Mouse (Mus musculus) kidney, adult 8-10 months (tissue): ENCODE data around the gene Syp.

Source experiments
- DNase-seq, 2 experiments: peaks; one replicate each; pipeline ENCODE4 v3.0.0; 2022

The Syp gene

GRCm38 (mm10) chrX:7638401-7639091 lies at the start of gene Syp:
Gene Syp, plus strand, starts transcription at chrX:7638471.
- peak; percentile 63 to 78 for DNase-seq

GRCm38 (mm10) chrX:7595371-7595770 lies 42.9 kb upstream of the Syp start:
- no peak for DNase-seq

DNA sequence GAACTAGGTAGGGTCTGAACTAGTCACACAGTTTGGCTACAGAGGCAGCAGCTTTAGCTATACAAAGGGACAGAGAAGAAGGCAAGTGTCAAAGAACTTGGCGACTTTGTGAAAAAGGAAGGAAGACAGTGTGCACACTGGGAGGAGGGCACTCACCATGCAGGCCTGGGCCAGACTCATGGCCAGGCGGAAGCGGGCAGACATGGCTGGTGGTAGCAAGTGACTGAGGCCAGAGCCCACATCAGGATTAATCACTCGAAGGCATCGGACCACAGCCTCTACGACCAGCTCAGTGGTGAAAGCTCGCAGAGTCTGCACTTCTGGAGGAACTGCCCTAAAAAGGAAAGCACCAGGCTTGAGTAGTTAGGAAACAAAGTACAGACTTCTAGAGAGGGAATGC lies 34.3 kb upstream of the Syp start:
- DNase-seq, result no peak

DNA sequence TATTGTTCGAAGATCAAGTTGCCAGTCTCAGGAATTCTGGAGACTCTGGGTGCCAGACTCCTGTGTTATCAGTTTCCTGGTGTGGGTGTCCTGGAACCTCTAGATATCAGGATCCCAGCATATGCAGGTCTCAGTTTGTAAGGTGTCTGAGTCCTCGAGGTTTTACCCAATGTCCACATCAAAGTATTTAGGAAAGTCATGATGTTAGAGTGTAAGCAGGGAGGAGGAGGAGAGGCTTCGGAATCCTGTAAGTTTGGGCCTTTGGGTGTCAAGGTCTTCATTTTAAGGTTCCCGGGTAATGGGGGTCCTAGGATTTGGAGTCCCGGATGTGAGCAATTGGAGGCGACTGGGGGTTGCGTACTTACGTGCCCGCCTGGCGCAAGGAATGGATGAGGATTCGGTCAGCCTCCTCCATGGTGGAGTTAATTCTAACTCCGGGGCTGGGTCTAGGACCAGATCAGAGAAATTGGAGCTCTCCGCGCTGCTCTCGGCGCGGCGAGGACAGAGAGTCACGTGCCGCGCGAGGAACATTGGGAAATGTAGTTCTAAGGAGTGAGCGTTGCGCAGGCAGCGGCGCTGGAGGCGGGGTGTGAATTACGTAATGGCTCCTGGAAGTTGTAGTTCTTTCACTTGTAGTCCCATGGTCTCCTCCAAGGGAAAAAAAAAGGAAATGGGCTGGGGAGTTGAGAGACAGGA lies 33.2 kb upstream of the Syp start, which contains the start of gene Ccdc22:
Gene Ccdc22 (minus strand): TSS at position 639 of the 696 bp plus-strand sequence.
- peak; percentile 87 to 88 for DNase-seq

- no peak for DNase-seq
Observed at GRCm38 (mm10) chrX:7605575-7605941, 32.7 kb upstream of the Syp start.

DNA sequence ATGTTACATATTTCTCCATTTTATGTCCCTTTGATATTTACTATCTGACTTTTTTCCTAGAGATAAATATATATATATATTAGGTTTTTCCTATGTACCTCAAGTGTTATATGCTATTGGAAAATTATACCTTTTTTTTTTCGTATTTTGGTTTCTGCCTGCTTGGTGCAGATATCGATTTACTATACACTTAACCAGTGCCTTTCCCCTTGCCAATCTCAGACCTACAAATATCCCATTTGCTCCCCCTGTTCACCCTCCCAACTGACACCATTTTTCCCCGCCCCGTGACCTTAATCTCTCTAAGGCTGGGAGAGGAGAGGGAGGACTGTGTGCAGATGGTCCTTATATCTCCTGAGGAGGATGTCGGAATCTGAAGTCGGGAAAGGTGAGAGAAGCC lies 31.5 kb upstream of the Syp start, which contains the start of gene Cacna1f:
Gene Cacna1f (plus strand): TSS at position 301 of the 400 bp plus-strand sequence.
- DNase-seq, result no peak

- DNase-seq, result no peak
Observed at GRCm38 (mm10) chrX:7610035-7610434, 28.2 kb upstream of the Syp start.

GRCm38 (mm10) chrX:7610536-7611258 lies 27.6 kb upstream of the Syp start:
- DNase-seq, result no peak

- DNase-seq, result no peak
Observed at GRCm38 (mm10) chrX:7617889-7618551, 20.3 kb upstream of the Syp start.

- no peak for DNase-seq
Observed at GRCm38 (mm10) chrX:7632560-7632959, 5.7 kb upstream of the Syp start.

DNA sequence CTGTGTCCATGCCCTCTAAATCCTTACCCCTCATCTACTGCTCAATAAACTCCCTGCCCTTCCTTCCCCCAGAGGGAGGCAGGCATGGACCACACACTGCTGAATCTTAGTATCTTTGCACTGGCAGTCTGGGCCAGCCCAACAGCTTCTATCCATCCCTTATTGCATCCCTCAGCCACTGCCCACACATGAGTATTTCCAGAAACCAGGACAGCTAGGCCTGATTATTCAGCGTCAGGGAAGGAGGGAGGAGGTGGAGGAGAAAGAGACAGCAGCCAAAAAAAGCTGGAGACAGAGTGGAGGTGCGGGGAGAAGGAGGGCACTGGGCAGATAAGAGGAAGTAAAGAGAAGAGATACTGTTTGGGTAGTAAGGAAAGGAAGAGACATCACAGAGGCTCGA lies 3.2 kb upstream of the Syp start:
- no peak for DNase-seq

GRCm38 (mm10) chrX:7639536-7640325 lies 1.5 kb downstream of the Syp start:
- no peak for DNase-seq

GRCm38 (mm10) chrX:7640785-7641184 lies 2.5 kb downstream of the Syp start:
- no peak for DNase-seq

GRCm38 (mm10) chrX:7645349-7645748 lies 7.1 kb downstream of the Syp start:
- peak; percentile 76 to 88 for DNase-seq

DNA sequence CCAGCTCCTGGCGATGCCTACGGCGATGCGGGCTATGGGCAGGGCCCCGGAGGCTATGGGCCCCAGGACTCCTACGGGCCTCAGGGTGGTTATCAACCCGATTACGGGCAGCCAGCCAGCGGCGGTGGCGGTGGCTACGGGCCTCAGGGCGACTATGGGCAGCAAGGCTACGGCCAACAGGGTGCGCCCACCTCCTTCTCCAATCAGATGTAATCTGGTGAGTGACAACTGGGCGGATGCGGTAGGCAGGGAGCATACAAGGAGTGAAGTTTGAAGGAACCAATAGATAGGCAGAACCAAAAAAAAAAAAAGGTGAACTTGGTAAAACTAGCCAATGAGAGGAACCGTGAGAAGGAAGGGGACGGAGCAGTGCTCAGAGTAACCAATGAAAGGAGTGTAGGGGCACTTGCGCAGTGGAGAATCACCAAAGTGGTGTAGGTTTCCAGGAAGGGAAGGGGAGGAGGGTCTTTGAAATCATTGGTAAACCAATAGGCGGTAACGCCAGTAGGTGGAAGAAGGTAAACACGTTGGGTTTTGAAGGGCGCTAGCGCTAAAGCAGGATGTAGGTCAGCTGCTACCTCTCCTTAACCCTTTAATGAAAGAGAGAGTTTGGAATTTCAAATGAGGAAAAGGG lies 10.5 kb downstream of the Syp start:
- peak; percentile 91 to 93 for DNase-seq

DNA sequence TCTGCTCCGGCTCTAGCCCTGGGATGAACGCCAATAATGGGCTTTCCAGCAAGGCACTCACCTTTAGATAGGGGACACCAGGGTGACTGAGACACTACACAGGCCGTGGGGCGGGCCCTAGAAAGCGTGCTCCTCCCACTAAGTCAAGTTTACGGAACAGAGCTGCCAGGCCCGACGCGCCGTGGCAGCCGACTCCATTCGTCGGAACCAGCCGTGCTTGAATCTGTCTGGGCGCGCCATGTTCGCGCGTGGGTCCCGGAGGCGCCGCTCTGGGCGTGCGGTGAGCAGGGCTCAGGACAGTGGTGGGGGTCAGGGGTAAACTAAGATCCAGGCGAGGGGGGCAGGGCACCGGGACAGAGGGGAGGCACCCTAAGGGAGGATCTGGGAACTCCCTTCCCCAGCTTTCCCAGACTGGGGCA lies 19.0 kb downstream of the Syp start, which contains the start of gene Prickle3:
Gene Prickle3 (plus strand): TSS at position 40 of the 419 bp plus-strand sequence.
- peak; percentile 57 to 67 for DNase-seq

GRCm38 (mm10) chrX:7658031-7658784 lies 19.9 kb downstream of the Syp start:
- DNase-seq, result peak; percentile 64 to 83

DNA sequence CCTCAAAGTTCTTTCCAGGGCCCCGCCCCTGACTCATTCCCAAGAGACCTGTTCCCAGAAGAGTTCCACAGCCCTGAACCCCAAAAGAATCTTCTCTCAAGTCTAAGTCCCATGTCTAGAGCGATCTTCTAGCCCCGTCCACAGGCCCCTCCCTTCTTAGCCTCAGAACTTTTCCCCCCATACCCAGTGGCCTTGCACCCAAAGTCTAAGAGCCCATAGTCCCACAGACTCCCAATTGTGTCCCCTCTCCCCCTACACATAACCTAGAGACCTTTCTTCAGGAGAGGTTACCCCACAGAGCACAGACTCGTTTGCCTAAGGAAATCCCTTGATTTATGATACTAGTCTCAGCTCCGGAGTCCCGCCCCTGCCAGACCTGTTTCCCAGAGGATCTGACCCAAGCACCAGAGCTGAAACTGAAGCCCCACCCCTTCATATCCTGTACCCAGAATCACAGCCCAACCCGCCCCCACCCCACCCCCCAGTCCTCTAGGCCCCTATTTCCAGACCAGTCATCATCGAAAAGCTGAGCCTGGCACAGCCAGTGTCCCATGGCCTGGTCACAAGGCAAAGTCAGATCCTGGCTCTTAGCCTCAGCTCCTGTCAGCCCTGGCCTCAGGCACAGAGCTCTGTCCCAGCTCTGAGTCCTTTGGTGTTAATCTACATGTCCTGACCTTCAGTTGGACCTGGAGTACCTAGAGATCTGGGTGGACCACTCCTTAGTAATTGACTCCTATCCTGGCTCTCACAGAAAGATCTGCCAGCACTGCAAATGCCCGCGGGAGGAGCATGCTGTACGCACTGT lies 20.7 kb downstream of the Syp start:
- peak in 1 of 2 experiments; percentile 32 for DNase-seq

DNA sequence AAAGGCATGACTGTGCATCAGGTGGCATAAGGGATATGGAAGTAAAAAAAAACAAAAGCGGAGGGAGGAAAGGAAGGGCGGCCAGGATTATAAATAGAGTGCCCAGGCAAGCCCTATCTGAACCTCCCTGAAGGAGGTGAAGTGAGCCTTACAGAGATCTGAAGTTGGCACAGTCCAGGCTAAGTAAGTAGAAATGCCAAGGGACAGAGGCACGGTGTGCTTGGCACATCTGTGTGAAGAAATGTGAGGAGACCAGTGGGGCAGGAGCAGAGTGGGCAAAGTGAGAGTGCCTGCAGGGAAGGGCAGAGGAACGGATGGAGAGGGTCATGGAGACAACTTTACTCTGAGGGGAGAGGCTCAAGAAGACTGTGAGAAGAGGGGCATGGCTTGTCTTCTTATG lies 22.8 kb downstream of the Syp start:
- DNase-seq, result no peak

DNA sequence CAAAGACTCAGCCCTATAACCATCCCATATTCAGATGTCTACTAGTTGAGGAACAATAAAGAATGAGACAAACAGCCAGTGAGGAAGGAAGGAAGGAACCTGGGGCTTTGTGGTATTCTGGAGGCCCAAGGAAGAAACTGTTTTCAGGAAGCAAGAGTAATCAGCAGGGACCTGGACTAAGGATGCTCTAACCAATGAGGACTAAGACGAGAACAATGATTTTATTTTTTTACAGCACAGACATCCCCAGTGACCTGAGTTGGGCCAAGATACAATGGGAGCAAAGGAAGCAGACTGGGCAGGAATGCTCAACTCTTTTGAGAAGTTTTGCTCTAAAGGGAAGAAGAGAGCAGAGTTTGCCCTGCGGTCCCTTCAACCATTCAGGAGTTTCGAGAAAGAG lies 24.7 kb downstream of the Syp start:
- no peak for DNase-seq
